Mouse (Mus musculus): ENCODE data around the gene Rad23b.
"Not testable (repeated sequence)": the region's sequence is repeated elsewhere in the genome, so short reads cannot be mapped to it uniquely, and the experiment has no call there.

Gene Rad23b

GRCm38 (mm10) chr4:55354038-55354437, 4.2 kb downstream of the Rad23b start:
- CTCF ChIA-PET: no interaction called here

- CTCF ChIA-PET: no interaction called here
Observed at GRCm38 (mm10) chr4:55355845-55356244, 6.0 kb downstream of the Rad23b start.

GRCm38 (mm10) chr4:55356726-55357125, 6.9 kb downstream of the Rad23b start:
- CTCF ChIA-PET: interaction anchor here (0.6 kb wide), 1 partner anchor 109 kb away, joined by 3 read pairs; no protein-coding TSS in a partner anchor

- CTCF ChIA-PET: interaction anchor here (0.5 kb wide), 1 partner anchor 1986 kb away, joined by 4 read pairs; no protein-coding TSS in a partner anchor
Observed at GRCm38 (mm10) chr4:55363866-55364265, 14.0 kb downstream of the Rad23b start.

- CTCF ChIA-PET: no interaction called here
Observed at GRCm38 (mm10) chr4:55364374-55364773, 14.5 kb downstream of the Rad23b start.

- CTCF ChIA-PET: no interaction called here
Observed at GRCm38 (mm10) chr4:55366014-55366413, 16.2 kb downstream of the Rad23b start.

GRCm38 (mm10) chr4:55370127-55370526, 20.3 kb downstream of the Rad23b start:
- CTCF ChIA-PET: no interaction called here

- CTCF ChIA-PET: interaction anchor here (0.6 to 0.7 kb wide), 2 partner anchors 32 to 34 kb away, joined by 3 to 14 read pairs; no protein-coding TSS in a partner anchor
Observed at GRCm38 (mm10) chr4:55371355-55371754, 21.5 kb downstream of the Rad23b start.

- CTCF ChIA-PET: no interaction called here
Observed at GRCm38 (mm10) chr4:55382350-55382749, 32.5 kb downstream of the Rad23b start.

- CTCF ChIA-PET: no interaction called here
Observed at GRCm38 (mm10) chr4:55386768-55387167, 36.9 kb downstream of the Rad23b start.

- CTCF ChIA-PET: no interaction called here
Observed at GRCm38 (mm10) chr4:55391480-55391879, 41.6 kb downstream of the Rad23b start.

GRCm38 (mm10) chr4:55392445-55392844, 42.6 kb downstream of the Rad23b start:
- CTCF ChIA-PET: no interaction called here

GRCm38 (mm10) chr4:55397911-55398762, 48.3 kb downstream of the Rad23b start:
- CTCF ChIA-PET: interaction anchor here (0.5 kb wide), 1 partner anchor 159 kb away, joined by 5 read pairs; no protein-coding TSS in a partner anchor

GRCm38 (mm10) chr4:55398901-55399300, 49.1 kb downstream of the Rad23b start:
- CTCF ChIA-PET: interaction anchor here (0.5 kb wide), 1 partner anchor 160 kb away, joined by 5 read pairs; no protein-coding TSS in a partner anchor

- CTCF ChIA-PET: no interaction called here
Observed at GRCm38 (mm10) chr4:55405329-55405728, 55.5 kb downstream of the Rad23b start.

- CTCF ChIA-PET: interaction anchor here (0.6 kb wide), 1 partner anchor 54 kb away, joined by 7 read pairs; no protein-coding TSS in a partner anchor
Observed at GRCm38 (mm10) chr4:55406558-55406957, 56.7 kb downstream of the Rad23b start.

GRCm38 (mm10) chr4:55408081-55408480, 58.2 kb downstream of the Rad23b start:
- CTCF ChIA-PET: no interaction called here

- CTCF ChIA-PET: no interaction called here
Observed at GRCm38 (mm10) chr4:55409025-55409424, 59.2 kb downstream of the Rad23b start.

- CTCF ChIA-PET: not testable (repeated sequence)
Observed at GRCm38 (mm10) chr4:55409578-55410224, 59.9 kb downstream of the Rad23b start.

GRCm38 (mm10) chr4:55415864-55416263, 66.0 kb downstream of the Rad23b start:
- CTCF ChIA-PET: no interaction called here

GRCm38 (mm10) chr4:55426250-55426649, 76.4 kb downstream of the Rad23b start:
- CTCF ChIA-PET: no interaction called here

All from spleen, embryonic (tissue).